Mouse (Mus musculus): ENCODE data around the gene Dcakd. TPM values are rescaled to one million over a fixed set of nuclear protein-coding genes. Genes with fewer than 3 reads are reported as not detected.

Dcakd gene
- polyA plus RNA-seq, 1 experiment from 2014 or later: 323 TPM

GRCm38 (mm10) chr11:102945306-102946264 is 82.5 kb downstream of the Dcakd start:
- 0 out of 2 replicates have a peak, but pooled peaks have one; percentile 3 for ATAC-seq (ENCODE audit: insufficient read depth, low FRiP score, low TSS enrichment)

More at GRCm38 (mm10) chr11:102945306-102946264, 82.5 kb downstream of the Dcakd start:
- DNase-seq (ENCODE audit: low spot score): peak; percentile 44
- no peaks in the 10 kb centered on the region for H3K36me3 ChIP-seq (ENCODE audit: control insufficient read depth, insufficient read depth, low read length)
- peak overlapping the region; percentile 33 for H3K4me3 ChIP-seq (ENCODE audit: low read depth, low read length)
- no peak overlapping the region for H3K27ac ChIP-seq (ENCODE audit: low read depth, low read length)
- WGBS: 2% methylated on average over 53 of the region's 54 CpGs
- peak overlapping the region; percentile 65 for H3K4me2 ChIP-seq (ENCODE audit: low read depth)
- peaks cover 72% of the 10 kb centered on the region for H3K27me3 ChIP-seq (ENCODE audit: control insufficient read depth, insufficient read depth, low read length)
- H3K9me3 ChIP-seq (ENCODE audit: control insufficient read depth, low read length): no peaks in the 10 kb centered on the region
- peaks cover 11% of the 10 kb centered on the region; the same call in 1 of the 2 replicates for H3K4me1 ChIP-seq (ENCODE audit: control insufficient read depth, insufficient read depth, low read length)
- peak overlapping the region; percentile 52 for H3K9ac ChIP-seq (ENCODE audit: low read length)

Small RNA genes within 50 kb of the gene (microRNA-seq; reads per million reads assigned to microRNA genes)
- gene Mir6931: not detected

Other genes with a start within 250 kb of the Dcakd start
- 78.5 and 80.3 TPM in 2 replicates for gene Gjc1, start 208.6 kb downstream of the Dcakd start, polyA plus RNA-seq (2014; fragmentation: Nextera tagmentation; extraction: Ambion mirVana)
- not detected in 2 replicates for gene Higd1b, start 192.5 kb downstream of the Dcakd start, polyA plus RNA-seq (2014; fragmentation: Nextera tagmentation; extraction: Ambion mirVana)
- 239 and 255 TPM in 2 replicates for gene Eftud2, start 147.3 kb downstream of the Dcakd start, polyA plus RNA-seq (2014; fragmentation: Nextera tagmentation; extraction: Ambion mirVana)
- 1.7 and 1.9 TPM in 2 replicates for gene Ccdc103, start 147.1 kb downstream of the Dcakd start, polyA plus RNA-seq (2014; fragmentation: Nextera tagmentation; extraction: Ambion mirVana)
- gene Fam187a, start 143.2 kb downstream of the Dcakd start, polyA plus RNA-seq (2014; fragmentation: Nextera tagmentation; extraction: Ambion mirVana): not detected in 2 replicates
- gene Gfap, start 127.4 kb downstream of the Dcakd start, polyA plus RNA-seq (2014; fragmentation: Nextera tagmentation; extraction: Ambion mirVana): 0.12 and 0.20 TPM in 2 replicates
- 5.1 and 6.6 TPM in 2 replicates for gene Kif18b, start 103.2 kb downstream of the Dcakd start, polyA plus RNA-seq (2014; fragmentation: Nextera tagmentation; extraction: Ambion mirVana)
- 2.9 and 4.0 TPM in 2 replicates for gene C1ql1, start 81.6 kb downstream of the Dcakd start, polyA plus RNA-seq (2014; fragmentation: Nextera tagmentation; extraction: Ambion mirVana)
- 51.5 and 53.3 TPM in 2 replicates for gene Nmt1, start 143 bp downstream of the Dcakd start, polyA plus RNA-seq (2014; fragmentation: Nextera tagmentation; extraction: Ambion mirVana)
- 0.80 and 0.90 TPM in 2 replicates for gene Plcd3, start 73.3 kb upstream of the Dcakd start, polyA plus RNA-seq (2014; fragmentation: Nextera tagmentation; extraction: Ambion mirVana)
- 4.4 and 6.4 TPM in 2 replicates for gene Acbd4, start 73.3 kb upstream of the Dcakd start, polyA plus RNA-seq (2014; fragmentation: Nextera tagmentation; extraction: Ambion mirVana)
- 3.6 and 3.9 TPM in 2 replicates for gene Hexim1, start 87.9 kb upstream of the Dcakd start, polyA plus RNA-seq (2014; fragmentation: Nextera tagmentation; extraction: Ambion mirVana)
- 5.8 and 7.5 TPM in 2 replicates for gene Hexim2, start 104.1 kb upstream of the Dcakd start, polyA plus RNA-seq (2014; fragmentation: Nextera tagmentation; extraction: Ambion mirVana)
- 0.78 and 1.2 TPM in 2 replicates for gene Fmnl1, start 142.8 kb upstream of the Dcakd start, polyA plus RNA-seq (2014; fragmentation: Nextera tagmentation; extraction: Ambion mirVana)
- not detected in 2 replicates for gene 1700023F06Rik, start 180.2 kb upstream of the Dcakd start, polyA plus RNA-seq (2014; fragmentation: Nextera tagmentation; extraction: Ambion mirVana)
- not detected in 2 replicates for gene Spata32, start 190.1 kb upstream of the Dcakd start, polyA plus RNA-seq (2014; fragmentation: Nextera tagmentation; extraction: Ambion mirVana)
- 2.5 and 3.5 TPM in 2 replicates for gene Map3k14, start 239.1 kb upstream of the Dcakd start, polyA plus RNA-seq (2014; fragmentation: Nextera tagmentation; extraction: Ambion mirVana)

All from neural tube, embryonic 11.5 days (tissue).